Mouse (Mus musculus): ENCODE data around the gene Vgll4. TPM values are rescaled to one million over a fixed set of nuclear protein-coding genes. Genes with fewer than 3 reads are reported as not detected.
A peak's percentile ranks its signal among the peaks of the same experiment; 100 is the strongest.

The Vgll4 gene
- polyA plus RNA-seq, 1 experiment from 2014 or later = 94.2 TPM

DNA sequence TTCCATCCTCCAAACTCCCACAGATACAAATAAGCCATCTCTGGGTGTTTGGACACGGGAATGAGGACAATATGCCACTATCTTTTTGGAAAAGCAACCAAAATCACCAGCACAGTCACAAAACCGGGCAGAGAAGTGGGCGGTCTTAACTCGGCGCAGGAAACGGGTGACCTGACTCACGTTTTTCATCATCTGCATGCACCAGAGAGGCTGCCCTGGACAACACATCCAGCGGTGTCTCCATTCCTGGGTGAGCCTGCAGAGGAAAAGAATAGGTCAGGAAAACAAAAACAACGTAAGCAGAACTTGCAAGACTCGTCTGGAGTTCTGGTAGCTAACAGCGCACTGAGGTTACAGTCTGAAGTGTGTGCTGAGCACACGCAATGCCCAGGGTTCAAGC lies 12.0 kb downstream of the Vgll4 start:
- no peak overlapping the region for H3K9ac ChIP-seq
- ATAC-seq (ENCODE audit: low FRiP score) = no peak
- no peak overlapping the region for H3K27ac ChIP-seq
- 76% methylated on average over 12 of the region's 12 CpGs for WGBS
- no peaks in the 10 kb centered on the region for H3K27me3 ChIP-seq
- no peak overlapping the region for H3K4me2 ChIP-seq (replicated peaks)
- H3K4me1 ChIP-seq = peaks cover 2% of the 10 kb centered on the region
- H3K9me3 ChIP-seq (replicated peaks) = no peaks in the 10 kb centered on the region
- no peak overlapping the region for H3K4me3 ChIP-seq
- no peaks in the 10 kb centered on the region for H3K36me3 ChIP-seq

- Histone ChIP-seq H3K4me2 (replicated peaks) (no peak overlapping the region), H3K36me3 (no peaks in the 10 kb centered on the region), H3K4me3 (no peak overlapping the region), H3K9me3 (replicated peaks) (no peaks in the 10 kb centered on the region), H3K9ac (no peak overlapping the region), H3K4me1 (peaks cover 2% of the 10 kb centered on the region), H3K27me3 (no peaks in the 10 kb centered on the region), H3K27ac (no peak overlapping the region)
- 84% methylated on average over 5 of the region's 5 CpGs for WGBS
- no peak for ATAC-seq (ENCODE audit: low FRiP score)
These were observed 15.3 kb downstream of the Vgll4 start for GRCm38 (mm10) chr6:114954496-114954895.

DNA sequence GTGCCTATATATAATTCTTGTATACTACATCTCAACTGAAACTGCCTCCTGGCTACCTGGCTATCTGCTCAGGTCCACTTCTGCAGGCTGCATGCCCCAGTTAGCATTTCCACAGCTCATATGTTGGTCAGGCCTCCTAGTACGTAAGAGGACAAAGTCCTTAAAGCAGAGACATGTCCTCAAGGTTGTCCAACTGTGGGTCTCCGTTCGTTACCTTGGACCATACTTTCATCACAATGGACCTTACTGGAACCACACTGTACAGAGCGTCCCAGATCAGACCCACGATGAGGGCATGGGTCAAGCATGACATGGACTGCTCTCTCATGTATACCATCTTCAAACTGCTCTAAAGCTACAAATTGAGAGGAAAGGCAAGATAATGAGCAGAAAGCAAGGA lies 16.2 kb downstream of the Vgll4 start:
- ATAC-seq (ENCODE audit: low FRiP score) = no peak
- H3K36me3 ChIP-seq = no peaks in the 10 kb centered on the region
- peaks cover 2% of the 10 kb centered on the region for H3K4me1 ChIP-seq
- H3K27ac ChIP-seq = no peak overlapping the region
- H3K4me3 ChIP-seq = no peak overlapping the region
- no peaks in the 10 kb centered on the region for H3K27me3 ChIP-seq
- no peak overlapping the region for H3K9ac ChIP-seq
- H3K9me3 ChIP-seq (replicated peaks) = no peaks in the 10 kb centered on the region
- H3K4me2 ChIP-seq (replicated peaks) = no peak overlapping the region
- 90% methylated on average over 5 of the region's 5 CpGs for WGBS

DNA sequence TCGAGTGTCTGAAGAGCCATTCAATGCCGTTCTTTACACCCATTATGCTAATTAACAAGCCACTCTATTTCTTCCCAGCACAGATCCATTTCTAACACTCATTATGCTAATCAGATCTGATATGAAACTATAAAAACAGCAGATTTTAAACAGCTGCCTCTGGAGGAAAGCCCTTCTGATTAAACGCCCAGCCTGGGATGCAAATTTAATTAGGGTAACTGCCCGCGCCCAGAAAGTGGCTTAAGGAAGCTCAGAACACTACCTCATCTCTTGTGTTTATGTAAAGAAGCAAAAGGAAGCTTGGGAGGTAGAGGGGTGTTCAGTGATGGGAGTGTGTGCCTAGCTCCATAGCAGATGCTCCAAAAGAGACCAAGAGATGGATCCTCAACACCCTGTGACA lies 17.4 kb downstream of the Vgll4 start:
- H3K9ac ChIP-seq = no peak overlapping the region
- WGBS = 46% methylated on average over 5 of the region's 5 CpGs
- H3K27ac ChIP-seq = peak overlapping the region; percentile 40; the same call in 1 of the 2 replicates
- H3K36me3 ChIP-seq = no peaks in the 10 kb centered on the region
- ATAC-seq (ENCODE audit: low FRiP score) = peak; percentile 74
- no peaks in the 10 kb centered on the region for H3K27me3 ChIP-seq
- peaks cover 2% of the 10 kb centered on the region; the same call in 1 of the 2 replicates for H3K4me1 ChIP-seq
- no peaks in the 10 kb centered on the region for H3K9me3 ChIP-seq (replicated peaks)
- no peak overlapping the region for H3K4me3 ChIP-seq
- H3K4me2 ChIP-seq (replicated peaks) = no peak overlapping the region

GRCm38 (mm10) chr6:114944456-114945438 lies 25.0 kb downstream of the Vgll4 start:
- Histone ChIP-seq H3K27me3 (no peaks in the 10 kb centered on the region), H3K4me3 (no peak overlapping the region), H3K9ac (no peak overlapping the region), H3K4me1 (no peaks in the 10 kb centered on the region), H3K9me3 (replicated peaks) (no peaks in the 10 kb centered on the region), H3K4me2 (replicated peaks) (no peak overlapping the region), H3K36me3 (no peaks in the 10 kb centered on the region), H3K27ac (no peak overlapping the region)
- no peak for ATAC-seq (ENCODE audit: low FRiP score)
- WGBS = 91% methylated on average over 14 of the region's 14 CpGs

DNA sequence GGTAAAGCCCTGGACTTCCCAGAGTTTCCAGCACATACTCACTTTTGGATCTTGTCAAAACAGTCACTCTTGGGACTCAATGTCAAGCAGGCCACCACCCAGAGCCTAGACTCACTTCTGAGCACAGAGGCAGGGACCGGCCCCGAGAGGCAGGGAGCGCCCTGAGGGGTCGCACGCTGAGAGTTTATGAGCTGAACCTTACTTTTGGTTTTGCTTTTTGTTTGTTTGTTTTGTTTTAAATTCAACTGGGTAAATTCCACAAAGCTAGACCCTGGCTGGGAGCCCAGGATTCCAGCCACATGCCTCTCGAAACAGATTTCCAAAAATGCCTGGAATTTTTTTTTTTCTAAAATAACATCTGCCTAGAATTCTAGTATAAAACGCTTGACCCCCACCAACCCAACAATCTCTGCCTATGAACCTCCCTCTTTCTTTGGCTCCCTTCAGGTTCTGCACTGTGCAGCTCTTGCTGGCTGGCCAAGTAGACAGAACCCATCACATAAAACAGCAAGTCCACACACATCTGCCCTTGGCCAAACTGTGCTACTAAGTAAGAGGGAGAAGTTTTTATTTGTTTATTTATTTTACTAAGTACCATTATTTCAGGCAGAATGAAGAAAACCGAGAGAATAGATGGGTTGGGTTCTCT lies 28.5 kb downstream of the Vgll4 start:
- H3K27ac ChIP-seq = no peak overlapping the region
- no peaks in the 10 kb centered on the region for H3K27me3 ChIP-seq
- H3K4me1 ChIP-seq = no peaks in the 10 kb centered on the region
- H3K4me2 ChIP-seq (replicated peaks) = no peak overlapping the region
- H3K9me3 ChIP-seq (replicated peaks) = 0 out of 2 replicates have a peak, but pooled peaks cover 2% of the 10 kb centered on the region
- H3K9ac ChIP-seq = no peak overlapping the region
- no peaks in the 10 kb centered on the region for H3K36me3 ChIP-seq
- no peak overlapping the region for H3K4me3 ChIP-seq
- no peak for ATAC-seq (ENCODE audit: low FRiP score)
- WGBS = 78% methylated on average over 8 of the region's 8 CpGs

GRCm38 (mm10) chr6:114939666-114940065 lies 30.1 kb downstream of the Vgll4 start:
- no peak for ATAC-seq (ENCODE audit: low FRiP score)
- H3K4me1 ChIP-seq = no peaks in the 10 kb centered on the region

GRCm38 (mm10) chr6:114936941-114937313 lies 32.9 kb downstream of the Vgll4 start:
- Histone ChIP-seq H3K27me3 (no peaks in the 10 kb centered on the region), H3K9me3 (replicated peaks) (0 out of 2 replicates have a peak, but pooled peaks cover 2% of the 10 kb centered on the region), H3K9ac (no peak overlapping the region), H3K4me2 (replicated peaks) (no peak overlapping the region), H3K4me3 (no peak overlapping the region), H3K4me1 (peaks cover 2% of the 10 kb centered on the region; the same call in 1 of the 2 replicates), H3K27ac (no peak overlapping the region), H3K36me3 (no peaks in the 10 kb centered on the region)
- no peak for ATAC-seq (ENCODE audit: low FRiP score)
- WGBS = 73% methylated on average over 5 of the region's 5 CpGs

More at GRCm38 (mm10) chr6:114939666-114940065, 30.1 kb downstream of the Vgll4 start:
- WGBS = 90% methylated on average over 2 of the region's 2 CpGs
- Histone ChIP-seq H3K9me3 (replicated peaks) (0 out of 2 replicates have a peak, but pooled peaks cover 2% of the 10 kb centered on the region), H3K27me3 (no peaks in the 10 kb centered on the region), H3K4me3 (no peak overlapping the region), H3K4me2 (replicated peaks) (no peak overlapping the region), H3K9ac (no peak overlapping the region), H3K36me3 (no peaks in the 10 kb centered on the region), H3K27ac (no peak overlapping the region)

DNA sequence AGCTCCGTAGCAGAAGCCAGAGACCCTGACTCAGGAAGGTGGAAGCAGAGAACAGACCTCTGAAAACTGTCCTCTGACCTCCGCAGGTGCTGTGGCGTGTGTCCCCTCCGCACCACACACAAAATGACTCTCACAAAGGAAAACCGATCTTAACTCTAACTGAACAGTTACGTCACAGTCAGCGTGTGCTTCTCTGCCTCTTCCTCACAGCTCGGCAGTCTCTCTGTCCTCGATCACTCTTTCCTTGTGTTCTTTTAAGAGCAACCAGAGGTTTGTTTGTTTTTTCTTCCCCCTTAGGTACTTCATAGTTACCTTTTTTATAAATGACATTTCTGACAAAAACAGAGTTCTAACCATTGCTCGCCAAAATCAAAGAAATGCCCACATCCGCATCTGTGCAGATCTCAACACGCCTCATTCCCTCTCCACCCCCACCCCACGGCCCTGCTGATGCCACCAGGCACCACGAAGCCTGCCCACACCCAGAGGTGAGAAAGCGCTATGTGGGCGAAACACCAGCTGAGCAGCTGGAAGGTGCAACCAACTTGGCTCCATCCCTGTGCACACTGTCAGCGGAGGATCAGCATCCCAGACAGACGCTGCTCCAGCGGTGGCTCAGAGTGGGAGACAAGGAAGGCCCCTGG lies 33.4 kb downstream of the Vgll4 start:
- H3K4me2 ChIP-seq (replicated peaks) = no peak overlapping the region
- no peaks in the 10 kb centered on the region for H3K36me3 ChIP-seq
- no peak for ATAC-seq (ENCODE audit: low FRiP score)
- no peak overlapping the region for H3K27ac ChIP-seq
- H3K4me1 ChIP-seq = peaks cover 7% of the 10 kb centered on the region
- 0 out of 2 replicates have a peak overlapping the region, but pooled peaks have one; percentile 4 for H3K9ac ChIP-seq
- 84% methylated on average over 19 of the region's 19 CpGs for WGBS
- H3K27me3 ChIP-seq = no peaks in the 10 kb centered on the region
- no peak overlapping the region for H3K4me3 ChIP-seq
- 0 out of 2 replicates have a peak, but pooled peaks cover 2% of the 10 kb centered on the region for H3K9me3 ChIP-seq (replicated peaks)

DNA sequence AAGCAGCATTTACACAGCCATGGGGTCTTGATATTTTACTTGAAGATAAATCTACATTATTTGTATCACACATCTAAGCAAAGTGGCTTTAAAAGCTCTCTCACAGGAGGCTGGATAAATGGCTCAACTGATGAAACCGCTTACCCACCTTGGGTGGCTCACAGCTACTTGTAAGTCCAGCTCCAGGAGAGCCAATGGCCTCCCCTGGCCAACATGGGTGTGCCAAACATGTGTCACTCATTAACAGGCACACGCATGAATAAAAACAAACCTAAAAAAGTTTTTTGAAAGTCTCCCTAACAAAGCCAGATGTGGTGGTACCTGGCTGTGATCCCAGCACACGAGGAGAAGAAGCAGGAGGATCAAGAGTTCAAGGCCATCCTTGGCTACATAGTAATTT lies 34.4 kb downstream of the Vgll4 start:
- no peak overlapping the region for H3K4me3 ChIP-seq
- ATAC-seq (ENCODE audit: low FRiP score) = no peak
- peaks cover 14% of the 10 kb centered on the region for H3K4me1 ChIP-seq
- no peak overlapping the region for H3K4me2 ChIP-seq (replicated peaks)
- H3K36me3 ChIP-seq = no peaks in the 10 kb centered on the region
- H3K9me3 ChIP-seq (replicated peaks) = 0 out of 2 replicates have a peak, but pooled peaks cover 2% of the 10 kb centered on the region
- no peaks in the 10 kb centered on the region for H3K27me3 ChIP-seq
- no peak overlapping the region for H3K9ac ChIP-seq
- 70% methylated on average over 3 of the region's 3 CpGs for WGBS
- H3K27ac ChIP-seq = no peak overlapping the region

GRCm38 (mm10) chr6:114934045-114934444 lies 35.7 kb downstream of the Vgll4 start:
- WGBS = 86% methylated on average over 11 of the region's 11 CpGs
- H3K9ac ChIP-seq = no peak overlapping the region
- no peak overlapping the region for H3K27ac ChIP-seq
- ATAC-seq (ENCODE audit: low FRiP score) = no peak
- peaks cover 21% of the 10 kb centered on the region for H3K4me1 ChIP-seq
- H3K9me3 ChIP-seq (replicated peaks) = 0 out of 2 replicates have a peak, but pooled peaks cover 2% of the 10 kb centered on the region
- no peak overlapping the region for H3K4me2 ChIP-seq (replicated peaks)
- H3K27me3 ChIP-seq = no peaks in the 10 kb centered on the region
- H3K36me3 ChIP-seq = no peaks in the 10 kb centered on the region
- no peak overlapping the region for H3K4me3 ChIP-seq

- Histone ChIP-seq H3K9ac (no peak overlapping the region), H3K36me3 (no peaks in the 10 kb centered on the region), H3K4me2 (replicated peaks) (no peak overlapping the region), H3K4me1 (peaks cover 21% of the 10 kb centered on the region), H3K4me3 (no peak overlapping the region), H3K27ac (no peak overlapping the region), H3K9me3 (replicated peaks) (0 out of 2 replicates have a peak, but pooled peaks cover 2% of the 10 kb centered on the region), H3K27me3 (no peaks in the 10 kb centered on the region)
- no peak for ATAC-seq (ENCODE audit: low FRiP score)
- WGBS = 91% methylated on average over 3 of the region's 3 CpGs
These were observed 36.8 kb downstream of the Vgll4 start for GRCm38 (mm10) chr6:114932991-114933392.
